Mouse (Mus musculus) myocyte (in vitro differentiated cells): ENCODE results near the gene Dnajb13. TPM values are rescaled to one million over a fixed set of nuclear protein-coding genes. Genes with fewer than 3 reads are reported as not detected.

Experiments used
- H3K27me3 ChIP-seq: one replicate; pipeline ENCODE4 v1.6.1; 2011; ENCODE audit not compliant: control insufficient read depth, insufficient read depth, insufficient read length
- H3K36me3 ChIP-seq: one replicate; pipeline ENCODE4 v1.6.1; 2011; ENCODE audit not compliant: control insufficient read depth, insufficient read depth
- H3K4me2 ChIP-seq: one replicate; pipeline ENCODE4 v1.6.1; 2011; ENCODE audit warnings: low read depth, control low read depth
- H3K4me3 ChIP-seq: one replicate; pipeline ENCODE4 v1.5.1; 2011; ENCODE audit warnings: mild to moderate bottlenecking, control low read depth, moderate library complexity
- H3K79me2 ChIP-seq: one replicate; pipeline ENCODE4 v1.6.1; 2011; ENCODE audit not compliant: control insufficient read depth, insufficient read depth
- H3ac ChIP-seq: one replicate; pipeline ENCODE4 v1.6.1; 2011; ENCODE audit not compliant: control insufficient read depth, insufficient read length
- CEBPB ChIP-seq: IDR thresholded peaks from 2 replicates; pipeline ENCODE4 v1.6.1; 2011; ENCODE audit warnings: mild to moderate bottlenecking, moderate library complexity; ENCODE audit not compliant: poor library complexity, insufficient read depth, severe bottlenecking
- E2F4 ChIP-seq: IDR thresholded peaks from one replicate; pipeline ENCODE4 v1.6.1; 2011; ENCODE audit warnings: mild to moderate bottlenecking, control low read depth, moderate library complexity; ENCODE audit not compliant: insufficient read depth
- MAX ChIP-seq: IDR thresholded peaks from one replicate; pipeline ENCODE4 v1.6.1; 2011; ENCODE audit warnings: low read depth, mild to moderate bottlenecking, control low read depth
- MYOD1 ChIP-seq, 3 experiments: IDR thresholded peaks; one replicate each; pipeline ENCODE4 v1.6.1; 2011; ENCODE audit warnings: control low read depth in 2 of 3, low read depth in 2 of 3, mild to moderate bottlenecking in 2 of 3, moderate library complexity in 1 of 3; ENCODE audit not compliant: insufficient read length in 2 of 3, control insufficient read depth in 1 of 3
- MYOG ChIP-seq, 3 experiments: IDR thresholded peaks; one replicate each; pipeline ENCODE4 v1.6.1; 2011; ENCODE audit warnings: control low read depth in 2 of 3, low read depth in 2 of 3, mild to moderate bottlenecking in 2 of 3; ENCODE audit not compliant: insufficient read length in 2 of 3, control insufficient read depth in 1 of 3, insufficient read depth in 1 of 3
- POLR2A ChIP-seq: IDR thresholded peaks from one replicate; pipeline ENCODE4 v1.6.1; 2011; ENCODE audit warnings: low read depth, mild to moderate bottlenecking, control low read depth, moderate library complexity; ENCODE audit not compliant: insufficient read length
- POLR2AphosphoS2 ChIP-seq: IDR thresholded peaks from one replicate; pipeline ENCODE4 v1.6.1; 2011; ENCODE audit warnings: low read depth, control low read depth; ENCODE audit not compliant: insufficient read length
- REST ChIP-seq: IDR thresholded peaks from one replicate; pipeline ENCODE4 v1.6.1; 2011; ENCODE audit warnings: mild to moderate bottlenecking, control low read depth, moderate library complexity; ENCODE audit not compliant: insufficient read depth, insufficient read length
- SRF ChIP-seq: IDR thresholded peaks from one replicate; pipeline ENCODE4 v1.6.1; 2011; ENCODE audit warnings: low read depth; ENCODE audit not compliant: control insufficient read depth, insufficient read length
- TCF12 ChIP-seq: IDR thresholded peaks from one replicate; pipeline ENCODE4 v1.6.1; 2011; ENCODE audit warnings: mild to moderate bottlenecking, control low read depth; ENCODE audit not compliant: poor library complexity, insufficient read depth, severe bottlenecking
- TCF3 ChIP-seq: IDR thresholded peaks from one replicate; pipeline ENCODE4 v1.6.1; 2011; ENCODE audit warnings: low read depth, control low read depth; ENCODE audit not compliant: insufficient read length
- USF1 ChIP-seq: IDR thresholded peaks from one replicate; pipeline ENCODE4 v1.6.1; 2011; ENCODE audit warnings: low read depth, mild to moderate bottlenecking, control low read depth, moderate library complexity
- polyA plus RNA-seq: library from polyadenylated mRNA; unstranded; fragments of >200 nt; fragmentation: generic; extraction: Trizol; gene quantifications from one replicate; pipeline ENCODE4 v1.2.1, GENCODE M21; 2012; ENCODE audit warnings: missing spikeins

Gene Dnajb13
- polyA plus RNA-seq, 1 experiment: 0.46 TPM

GRCm38 (mm10) chr7:100539516-100539915, 24.8 kb upstream of the Dnajb13 start:
- no peak overlapping the region for H3K4me2 ChIP-seq
- TF ChIP-seq SRF (no peak), CEBPB (no peak), E2F4 (no peak), TCF3 (no peak), USF1 (no peak), POLR2AphosphoS2 (no peak), MYOD1 (IDR thresholded peaks at IDR 0.05; ENCODE audit: control insufficient read depth in 1 of 3, insufficient read length in 2 of 3, low read depth in 2 of 3) (no peak), MYOG (IDR thresholded peaks at IDR 0.05; ENCODE audit: control insufficient read depth in 1 of 3, insufficient read depth in 1 of 3, insufficient read length in 2 of 3, low read depth in 2 of 3) (no peak), POLR2A (no peak), REST (no peak), TCF12 (no peak), MAX (no peak)
- H3K27me3 ChIP-seq: no peaks in the 10 kb centered on the region
- H3K4me3 ChIP-seq: no peak overlapping the region
- no peaks in the 10 kb centered on the region for H3K79me2 ChIP-seq
- no peak overlapping the region for H3ac ChIP-seq
- H3K36me3 ChIP-seq: peaks cover 6% of the 10 kb centered on the region

- Histone ChIP-seq H3K4me3 (peak overlapping the region; percentile 63), H3K79me2 (no peaks in the 10 kb centered on the region), H3K27me3 (no peaks in the 10 kb centered on the region), H3K36me3 (peaks cover 6% of the 10 kb centered on the region), H3K4me2 (peak overlapping the region; percentile 81), H3ac (peak overlapping the region; percentile 81)
- TF ChIP-seq TCF3 (no peak), MYOD1 (IDR thresholded peaks at IDR 0.05; ENCODE audit: control insufficient read depth in 1 of 3, insufficient read length in 2 of 3, low read depth in 2 of 3) (no peak), USF1 (no peak), TCF12 (no peak), SRF (no peak), MAX (no peak), POLR2AphosphoS2 (no peak), CEBPB (no peak)
Observed at GRCm38 (mm10) chr7:100537519-100537902, 22.8 kb upstream of the Dnajb13 start.

GRCm38 (mm10) chr7:100536804-100537518, 22.2 kb upstream of the Dnajb13 start, which contains the start of gene Coa4:
Gene Coa4 (plus strand): TSS chr7:100537071.
- TF ChIP-seq POLR2A: peak; percentile 71
- no peak for TF ChIP-seq TCF12
- peaks cover 6% of the 10 kb centered on the region for H3K36me3 ChIP-seq
- no peaks in the 10 kb centered on the region for H3K79me2 ChIP-seq
- no peaks in the 10 kb centered on the region for H3K27me3 ChIP-seq
- peak within 1 kb of the TSS; percentile 83 for H3K4me2 ChIP-seq
- H3K4me3 ChIP-seq: peak within 1 kb of the TSS; percentile 63
- H3ac ChIP-seq: peak within 1 kb of the TSS; percentile 81

GRCm38 (mm10) chr7:100535831-100536230, 21.1 kb upstream of the Dnajb13 start:
- H3K36me3 ChIP-seq: peaks cover 6% of the 10 kb centered on the region
- no peaks in the 10 kb centered on the region for H3K79me2 ChIP-seq
- H3K4me2 ChIP-seq: no peak overlapping the region
- no peaks in the 10 kb centered on the region for H3K27me3 ChIP-seq
- no peak overlapping the region for H3ac ChIP-seq
- TF ChIP-seq MYOD1 (IDR thresholded peaks at IDR 0.05; ENCODE audit: control insufficient read depth in 1 of 3, insufficient read length in 2 of 3, low read depth in 2 of 3): no peak
- no peak for TF ChIP-seq TCF12
- no peak for TF ChIP-seq E2F4
- no peak for TF ChIP-seq SRF
- no peak for TF ChIP-seq POLR2A
- no peak for TF ChIP-seq CEBPB
- TF ChIP-seq POLR2AphosphoS2: no peak
- TF ChIP-seq USF1: no peak
- no peak for TF ChIP-seq TCF3
- no peak overlapping the region for H3K4me3 ChIP-seq

- Histone ChIP-seq H3ac (no peak overlapping the region), H3K27me3 (no peaks in the 10 kb centered on the region), H3K4me3 (no peak overlapping the region), H3K4me2 (no peak overlapping the region), H3K36me3 (peaks cover under 1% of the 10 kb centered on the region), H3K79me2 (no peaks in the 10 kb centered on the region)
- no peak for TF ChIP-seq MYOG (IDR thresholded peaks at IDR 0.05; ENCODE audit: control insufficient read depth in 1 of 3, insufficient read depth in 1 of 3, insufficient read length in 2 of 3, low read depth in 2 of 3)
- TF ChIP-seq MAX: no peak
Observed at GRCm38 (mm10) chr7:100534216-100534615, 19.5 kb upstream of the Dnajb13 start.

GRCm38 (mm10) chr7:100533503-100533902, 18.7 kb upstream of the Dnajb13 start:
- H3ac ChIP-seq: no peak overlapping the region
- no peak overlapping the region for H3K4me2 ChIP-seq
- no peak overlapping the region for H3K4me3 ChIP-seq
- no peaks in the 10 kb centered on the region for H3K27me3 ChIP-seq
- no peaks in the 10 kb centered on the region for H3K79me2 ChIP-seq
- TF ChIP-seq POLR2A: no peak
- no peak for TF ChIP-seq TCF12
- TF ChIP-seq TCF3: no peak
- no peak for TF ChIP-seq USF1
- no peak for TF ChIP-seq REST
- TF ChIP-seq SRF: no peak
- TF ChIP-seq E2F4: no peak
- TF ChIP-seq MYOD1 (IDR thresholded peaks at IDR 0.05; ENCODE audit: control insufficient read depth in 1 of 3, insufficient read length in 2 of 3, low read depth in 2 of 3): no peak
- TF ChIP-seq MYOG (IDR thresholded peaks at IDR 0.05; ENCODE audit: control insufficient read depth in 1 of 3, insufficient read depth in 1 of 3, insufficient read length in 2 of 3, low read depth in 2 of 3): no peak
- no peak for TF ChIP-seq POLR2AphosphoS2
- TF ChIP-seq CEBPB: no peak
- no peak for TF ChIP-seq MAX
- H3K36me3 ChIP-seq: no peaks in the 10 kb centered on the region
